Mouse (Mus musculus): Measurements from ENCODE around the gene Rnase12.

GRCm38 (mm10) chr14:51104366-51104765 lies 46.9 kb upstream of the Rnase12 start:
- TF ChIP-seq POLR2A (IDR thresholded peaks at IDR 0.05; ENCODE audit: control insufficient read depth, low read depth, low read length) (no peak), CTCF (IDR thresholded peaks at IDR 0.05; ENCODE audit: control insufficient read depth, insufficient read depth, insufficient replicate concordance, low read depth, low read length) (no peak)
